Mouse (Mus musculus) embryonic fibroblast, embryonic 13.5 days (primary cell): ENCODE data around the gene Cln5. TPM values are rescaled to one million over a fixed set of nuclear protein-coding genes. Genes with fewer than 3 reads are reported as not detected.
A peak's percentile ranks its signal among the peaks of the same experiment; 100 is the strongest.

ENCODE experiments used
- H3K27ac ChIP-seq: 2 replicates; pipeline ENCODE4 v1.5.1; 2012; ENCODE audit warnings: low read length, control low read depth, inconsistent platforms; ENCODE audit not compliant: insufficient read depth
- H3K4me1 ChIP-seq: 2 replicates; pipeline ENCODE4 v1.6.1; 2011; ENCODE audit warnings: low read length; ENCODE audit not compliant: control insufficient read depth, insufficient read depth
- H3K4me3 ChIP-seq: 2 replicates; pipeline ENCODE4 v1.5.1; 2011; ENCODE audit warnings: mild to moderate bottlenecking, control low read depth, low read length; ENCODE audit not compliant: insufficient read depth
- CTCF ChIP-seq: IDR thresholded peaks from 2 replicates; pipeline ENCODE4 v1.5.1; 2011; ENCODE audit warnings: mild to moderate bottlenecking, control low read depth, low read length, moderate library complexity, borderline replicate concordance; ENCODE audit not compliant: insufficient read depth
- POLR2A ChIP-seq: IDR thresholded peaks from 2 replicates; pipeline ENCODE4 v1.6.1; 2011; ENCODE audit warnings: low read depth, mild to moderate bottlenecking, control low read depth, low read length, moderate library complexity
- polyA plus RNA-seq: library from polyadenylated mRNA; stranded (reverse); fragments of >200 nt; gene quantifications from 2 replicates; pipeline ENCODE4 v1.2.4, GENCODE M21; 2011; ENCODE audit warnings: low read depth; ENCODE audit not compliant: missing spikeins, insufficient read length

Cln5 gene
- polyA plus RNA-seq, 1 experiment, result 50.8 TPM

- no peak overlapping the region for H3K4me3 ChIP-seq
- peaks cover 6% of the 10 kb centered on the region for H3K4me1 ChIP-seq
- H3K27ac ChIP-seq, result no peak overlapping the region
- no peak for TF ChIP-seq CTCF
- no peak for TF ChIP-seq POLR2A
Measured at GRCm38 (mm10) chr14:103096621-103097020, 26.6 kb downstream of the Cln5 start.

GRCm38 (mm10) chr14:103098213-103098586 lies 28.2 kb downstream of the Cln5 start:
- TF ChIP-seq POLR2A (no peak), CTCF (no peak)
- peak overlapping the region; percentile 47 for H3K27ac ChIP-seq
- H3K4me1 ChIP-seq, result peaks cover 6% of the 10 kb centered on the region
- H3K4me3 ChIP-seq, result peak overlapping the region; percentile 77

DNA sequence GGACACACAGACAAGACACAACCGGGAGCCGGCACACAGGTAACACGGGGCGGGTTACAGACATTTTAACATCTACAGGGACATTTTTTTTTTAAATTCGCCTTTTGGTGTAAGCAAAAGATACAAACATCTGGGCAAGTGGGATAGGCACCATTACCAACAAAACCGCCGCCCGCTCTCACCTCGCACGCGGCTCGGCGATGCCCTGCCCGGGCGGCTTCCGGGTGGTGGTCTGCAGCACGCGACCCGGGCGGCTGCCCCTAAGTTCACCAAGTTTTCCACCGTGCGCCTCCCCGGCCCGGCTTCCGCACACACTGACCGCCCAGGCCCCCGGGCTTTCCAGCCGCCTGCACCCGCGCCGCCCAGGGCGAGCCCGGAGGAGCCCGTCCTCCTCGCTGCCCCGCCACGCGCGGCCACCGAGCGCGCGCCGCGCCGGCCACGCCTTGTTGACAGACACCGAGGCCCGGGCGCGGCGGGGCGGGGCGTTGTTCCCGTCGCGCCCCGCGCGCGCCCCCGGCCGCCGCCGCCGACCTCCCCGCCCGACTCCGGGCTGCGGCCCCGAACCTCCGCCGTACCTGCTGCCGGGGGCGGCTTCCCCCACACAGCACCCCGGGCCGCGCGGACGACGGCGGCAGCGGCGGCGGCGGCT lies 28.7 kb downstream of the Cln5 start:
- H3K27ac ChIP-seq, result peak overlapping the region; percentile 98
- TF ChIP-seq CTCF (no peak), POLR2A (peak; percentile 44; the same call in 1 of the 2 replicates)
- peak overlapping the region; percentile 83 for H3K4me3 ChIP-seq
- H3K4me1 ChIP-seq, result peaks cover 6% of the 10 kb centered on the region

GRCm38 (mm10) chr14:103099238-103099933 lies 29.4 kb downstream of the Cln5 start, which contains the start of gene Fbxl3:
Gene Fbxl3, minus strand, starts transcription at chr14:103099566.
- H3K4me1 ChIP-seq, result peaks cover 6% of the 10 kb centered on the region
- TF ChIP-seq CTCF (no peak), POLR2A (peak; percentile 68)
- peak within 1 kb of the TSS; percentile 98 for H3K27ac ChIP-seq
- peak within 1 kb of the TSS; percentile 83 for H3K4me3 ChIP-seq

GRCm38 (mm10) chr14:103100296-103100695 lies 30.3 kb downstream of the Cln5 start:
- Histone ChIP-seq H3K4me1 (peaks cover 6% of the 10 kb centered on the region), H3K27ac (no peak overlapping the region), H3K4me3 (no peak overlapping the region)
- TF ChIP-seq POLR2A, result no peak
- no peak for TF ChIP-seq CTCF

DNA sequence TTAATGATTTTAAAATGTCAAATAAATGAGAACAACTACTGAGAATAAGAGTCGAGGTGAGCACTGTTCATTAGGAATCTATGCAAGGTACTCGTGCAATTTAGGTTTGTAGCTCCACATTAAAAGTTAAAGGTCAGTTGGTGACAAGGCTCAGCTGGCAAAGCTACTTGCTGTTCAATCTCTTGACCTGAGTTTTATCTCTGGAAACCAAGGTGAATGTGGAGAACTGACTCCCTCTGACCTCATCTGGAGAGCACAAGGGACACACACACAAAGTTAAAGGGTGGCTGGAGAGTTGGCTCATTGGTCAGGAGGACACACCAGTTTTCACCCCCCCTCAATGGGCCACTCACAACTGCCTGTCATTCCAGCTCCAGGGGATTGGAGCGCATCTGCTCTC lies 31.2 kb downstream of the Cln5 start:
- no peak overlapping the region for H3K4me3 ChIP-seq
- no peak overlapping the region for H3K27ac ChIP-seq
- TF ChIP-seq CTCF, result no peak
- no peak for TF ChIP-seq POLR2A
- H3K4me1 ChIP-seq, result peaks cover 6% of the 10 kb centered on the region

DNA sequence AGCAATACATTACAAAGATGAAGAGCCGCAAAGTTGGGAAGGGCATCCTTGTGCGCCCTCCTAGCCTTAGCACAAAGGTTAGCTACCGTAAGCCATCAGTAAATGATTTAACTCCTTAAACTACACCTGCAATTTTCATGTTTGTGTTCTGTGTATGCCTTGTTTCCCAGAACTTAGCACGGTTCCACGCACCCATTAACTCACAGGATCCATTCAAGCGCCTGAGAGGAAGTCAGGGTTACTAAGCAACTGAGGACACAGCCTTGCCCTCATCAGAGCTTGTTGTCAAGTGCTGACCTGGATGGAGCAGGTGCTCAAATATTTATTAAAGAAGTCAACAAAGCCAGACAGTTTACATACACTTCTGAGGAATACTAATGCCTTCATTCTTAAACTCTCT lies 32.2 kb downstream of the Cln5 start:
- TF ChIP-seq POLR2A (no peak), CTCF (no peak)
- H3K27ac ChIP-seq, result no peak overlapping the region
- no peak overlapping the region for H3K4me3 ChIP-seq
- H3K4me1 ChIP-seq, result no peaks in the 10 kb centered on the region

DNA sequence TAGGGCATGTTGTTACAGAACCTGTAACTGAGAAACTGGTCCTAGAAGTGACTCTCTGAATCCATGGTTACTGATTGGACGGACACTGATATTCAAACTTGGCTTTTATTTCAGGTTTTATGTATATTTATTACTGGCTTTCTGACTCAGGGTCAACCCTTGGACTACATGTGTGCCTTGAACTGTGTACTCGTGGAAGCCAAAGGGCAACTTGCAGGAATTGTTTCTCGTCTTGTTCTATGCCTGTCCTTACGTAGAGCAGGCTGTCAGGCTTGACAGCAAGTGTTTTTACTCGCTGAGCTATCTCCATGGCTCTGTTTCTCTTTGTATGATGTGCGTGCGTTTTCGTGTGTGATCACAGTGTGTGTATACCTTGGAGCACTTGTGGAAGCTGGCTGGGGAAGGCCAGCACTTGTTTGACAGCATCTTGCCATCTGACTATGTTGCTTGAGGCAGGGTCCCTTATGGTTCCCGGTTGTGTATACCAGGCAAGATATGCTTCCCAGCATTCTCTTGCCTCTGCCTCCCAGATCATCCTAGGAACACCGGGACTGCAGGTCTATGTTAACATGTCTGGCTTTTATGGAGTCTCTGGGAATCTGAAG lies 32.8 kb downstream of the Cln5 start:
- TF ChIP-seq CTCF (no peak), POLR2A (no peak)
- H3K27ac ChIP-seq, result no peak overlapping the region
- no peak overlapping the region for H3K4me3 ChIP-seq
- H3K4me1 ChIP-seq, result no peaks in the 10 kb centered on the region

DNA sequence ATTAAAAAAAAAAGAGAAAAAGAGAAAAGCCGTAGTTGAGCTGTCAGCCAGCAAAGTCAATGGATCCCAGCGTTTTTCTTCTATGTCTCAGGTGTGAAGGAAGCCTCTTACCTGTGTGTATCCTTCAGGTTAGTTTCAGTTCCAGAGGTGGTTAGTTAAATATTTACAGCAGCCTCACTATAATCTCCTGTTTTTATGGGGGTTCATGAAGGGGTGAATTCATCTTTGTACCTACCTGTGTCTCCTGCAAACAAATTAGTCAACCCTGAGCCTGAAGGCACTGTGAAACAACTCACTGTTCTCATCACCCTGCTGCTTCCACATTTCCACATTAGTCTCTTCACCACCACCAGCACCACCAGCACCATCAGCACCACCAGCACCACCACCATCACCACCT lies 36.3 kb downstream of the Cln5 start:
- Histone ChIP-seq H3K4me3 (no peak overlapping the region), H3K4me1 (no peaks in the 10 kb centered on the region), H3K27ac (no peak overlapping the region)
- TF ChIP-seq CTCF (no peak), POLR2A (no peak)

DNA sequence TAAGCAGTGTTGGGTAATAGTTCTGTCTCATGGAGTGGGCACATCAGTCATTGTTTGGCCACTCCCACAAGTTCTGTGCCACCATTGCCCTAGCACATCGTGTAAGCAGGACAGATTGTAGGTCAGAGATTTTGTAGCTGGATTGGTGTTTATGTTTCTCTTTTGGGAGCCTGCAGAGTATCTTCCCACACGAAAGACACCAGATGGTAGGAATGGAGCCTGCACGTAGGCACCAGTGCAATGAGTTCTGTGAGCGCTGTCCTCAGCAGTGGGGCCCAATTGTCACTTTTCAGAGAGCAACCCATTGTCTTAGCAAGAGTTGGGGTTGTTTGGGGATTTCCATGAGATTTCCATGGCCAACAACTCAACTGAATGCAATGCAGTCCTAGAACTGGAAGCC lies 40.0 kb downstream of the Cln5 start:
- no peak overlapping the region for H3K27ac ChIP-seq
- H3K4me3 ChIP-seq, result no peak overlapping the region
- no peak for TF ChIP-seq CTCF
- no peak for TF ChIP-seq POLR2A
- H3K4me1 ChIP-seq, result no peaks in the 10 kb centered on the region
